Mouse (Mus musculus): Measurements from ENCODE around the gene Gm19426. TPM values are rescaled to one million over a fixed set of nuclear protein-coding genes. Genes with fewer than 3 reads are reported as not detected.
A peak's percentile ranks its signal among the peaks of the same experiment; 100 is the strongest.

Gene Gm19426
- polyA plus RNA-seq, 1 experiment from 2014 or later = 3.8 TPM

- H3K27me3 ChIP-seq (replicated peaks; ENCODE audit: control insufficient read depth, insufficient read depth, low read length) = no peaks in the 10 kb centered on the region
- WGBS = 61% methylated on average over 6 of the region's 6 CpGs
- no peak overlapping the region for H3K9ac ChIP-seq (ENCODE audit: low read length)
- H3K4me2 ChIP-seq (ENCODE audit: low read length) = no peak overlapping the region
- H3K9me3 ChIP-seq (replicated peaks; ENCODE audit: control insufficient read depth, low read length) = no peaks in the 10 kb centered on the region
- no peak for ATAC-seq
- H3K27ac ChIP-seq (ENCODE audit: low read depth, low read length) = no peak overlapping the region; the same call in 1 of the 2 replicates
- DNase-seq (ENCODE audit: low spot score) = no peak
- peaks cover 9% of the 10 kb centered on the region for H3K4me1 ChIP-seq (ENCODE audit: control insufficient read depth, insufficient read depth, low read length)
- no peak overlapping the region for H3K4me3 ChIP-seq (ENCODE audit: low read depth, low read length)
- H3K36me3 ChIP-seq (ENCODE audit: control insufficient read depth, insufficient read depth, low read length) = no peaks in the 10 kb centered on the region
Measured at GRCm38 (mm10) chr2:84775665-84776064, 32.2 kb upstream of the Gm19426 start.

- Histone ChIP-seq H3K4me3 (ENCODE audit: low read depth, low read length) (peak within 1 kb of the TSS; percentile 21), H3K27ac (ENCODE audit: low read depth, low read length) (peak within 1 kb of the TSS; percentile 74), H3K4me1 (ENCODE audit: control insufficient read depth, insufficient read depth, low read length) (peaks cover 9% of the 10 kb centered on the region), H3K4me2 (ENCODE audit: low read length) (peak within 1 kb of the TSS; percentile 51), H3K36me3 (ENCODE audit: control insufficient read depth, insufficient read depth, low read length) (no peaks in the 10 kb centered on the region), H3K27me3 (replicated peaks; ENCODE audit: control insufficient read depth, insufficient read depth, low read length) (no peaks in the 10 kb centered on the region), H3K9me3 (replicated peaks; ENCODE audit: control insufficient read depth, low read length) (no peaks in the 10 kb centered on the region), H3K9ac (ENCODE audit: low read length) (peak within 1 kb of the TSS; percentile 58)
- 62% methylated on average over 9 of the region's 9 CpGs for WGBS
- DNase-seq (ENCODE audit: low spot score) (no peak), ATAC-seq (peak; percentile 60)
Measured at GRCm38 (mm10) chr2:84775241-84775640, 31.8 kb upstream of the Gm19426 start, which contains the start of gene Serping1. Gene Serping1 (minus strand): TSS chr2:84775444.

GRCm38 (mm10) chr2:84774751-84775150 lies 31.3 kb upstream of the Gm19426 start:
- Histone ChIP-seq H3K9ac (ENCODE audit: low read length) (peak overlapping the region; percentile 58), H3K27me3 (replicated peaks; ENCODE audit: control insufficient read depth, insufficient read depth, low read length) (no peaks in the 10 kb centered on the region), H3K9me3 (replicated peaks; ENCODE audit: control insufficient read depth, low read length) (no peaks in the 10 kb centered on the region), H3K4me1 (ENCODE audit: control insufficient read depth, insufficient read depth, low read length) (peaks cover 9% of the 10 kb centered on the region), H3K27ac (ENCODE audit: low read depth, low read length) (peak overlapping the region; percentile 74), H3K36me3 (ENCODE audit: control insufficient read depth, insufficient read depth, low read length) (no peaks in the 10 kb centered on the region), H3K4me3 (ENCODE audit: low read depth, low read length) (peak overlapping the region; percentile 21), H3K4me2 (ENCODE audit: low read length) (peak overlapping the region; percentile 51)
- 1% methylated on average over 14 of the region's 15 CpGs for WGBS
- DNase-seq (ENCODE audit: low spot score) (peak; percentile 81), ATAC-seq (peak; percentile 91)

- WGBS = 82% methylated on average over 5 of the region's 5 CpGs
- no peak for DNase-seq (ENCODE audit: low spot score)
- Histone ChIP-seq H3K36me3 (ENCODE audit: control insufficient read depth, insufficient read depth, low read length) (no peaks in the 10 kb centered on the region), H3K9ac (ENCODE audit: low read length) (no peak overlapping the region), H3K9me3 (replicated peaks; ENCODE audit: control insufficient read depth, low read length) (no peaks in the 10 kb centered on the region), H3K4me1 (ENCODE audit: control insufficient read depth, insufficient read depth, low read length) (peaks cover 9% of the 10 kb centered on the region), H3K27ac (ENCODE audit: low read depth, low read length) (no peak overlapping the region), H3K27me3 (replicated peaks; ENCODE audit: control insufficient read depth, insufficient read depth, low read length) (no peaks in the 10 kb centered on the region), H3K4me2 (ENCODE audit: low read length) (no peak overlapping the region), H3K4me3 (ENCODE audit: low read depth, low read length) (no peak overlapping the region)
- no peak for ATAC-seq
Measured at GRCm38 (mm10) chr2:84773195-84773594, 29.7 kb upstream of the Gm19426 start.

GRCm38 (mm10) chr2:84772454-84772853 lies 29.0 kb upstream of the Gm19426 start:
- Histone ChIP-seq H3K27ac (ENCODE audit: low read depth, low read length) (no peak overlapping the region), H3K4me2 (ENCODE audit: low read length) (no peak overlapping the region), H3K9me3 (replicated peaks; ENCODE audit: control insufficient read depth, low read length) (no peaks in the 10 kb centered on the region), H3K36me3 (ENCODE audit: control insufficient read depth, insufficient read depth, low read length) (no peaks in the 10 kb centered on the region), H3K4me3 (ENCODE audit: low read depth, low read length) (no peak overlapping the region), H3K4me1 (ENCODE audit: control insufficient read depth, insufficient read depth, low read length) (peaks cover 9% of the 10 kb centered on the region), H3K9ac (ENCODE audit: low read length) (no peak overlapping the region), H3K27me3 (replicated peaks; ENCODE audit: control insufficient read depth, insufficient read depth, low read length) (no peaks in the 10 kb centered on the region)
- WGBS = 95% methylated on average over 4 of the region's 4 CpGs
- no peak for ATAC-seq
- DNase-seq (ENCODE audit: low spot score) = no peak

- H3K4me1 ChIP-seq (ENCODE audit: control insufficient read depth, insufficient read depth, low read length) = peaks cover 9% of the 10 kb centered on the region
- H3K27ac ChIP-seq (ENCODE audit: low read depth, low read length) = no peak overlapping the region
- H3K36me3 ChIP-seq (ENCODE audit: control insufficient read depth, insufficient read depth, low read length) = no peaks in the 10 kb centered on the region
- no peak overlapping the region for H3K9ac ChIP-seq (ENCODE audit: low read length)
- DNase-seq (ENCODE audit: low spot score) (no peak), ATAC-seq (no peak)
- no peaks in the 10 kb centered on the region for H3K27me3 ChIP-seq (replicated peaks; ENCODE audit: control insufficient read depth, insufficient read depth, low read length)
- H3K4me2 ChIP-seq (ENCODE audit: low read length) = no peak overlapping the region
- no peaks in the 10 kb centered on the region for H3K9me3 ChIP-seq (replicated peaks; ENCODE audit: control insufficient read depth, low read length)
- 77% methylated on average over 6 of the region's 6 CpGs for WGBS
- no peak overlapping the region for H3K4me3 ChIP-seq (ENCODE audit: low read depth, low read length)
Measured at GRCm38 (mm10) chr2:84770501-84770900, 27.0 kb upstream of the Gm19426 start.

GRCm38 (mm10) chr2:84762818-84763217 lies 19.4 kb upstream of the Gm19426 start:
- Histone ChIP-seq H3K4me2 (ENCODE audit: low read length) (no peak overlapping the region), H3K9me3 (replicated peaks; ENCODE audit: control insufficient read depth, low read length) (no peaks in the 10 kb centered on the region), H3K4me3 (ENCODE audit: low read depth, low read length) (no peak overlapping the region), H3K27ac (ENCODE audit: low read depth, low read length) (no peak overlapping the region), H3K9ac (ENCODE audit: low read length) (no peak overlapping the region), H3K4me1 (ENCODE audit: control insufficient read depth, insufficient read depth, low read length) (no peaks in the 10 kb centered on the region), H3K27me3 (replicated peaks; ENCODE audit: control insufficient read depth, insufficient read depth, low read length) (no peaks in the 10 kb centered on the region), H3K36me3 (ENCODE audit: control insufficient read depth, insufficient read depth, low read length) (no peaks in the 10 kb centered on the region)
- no peak for DNase-seq (ENCODE audit: low spot score)
- WGBS = 55% methylated on average over 1 of the region's 1 CpGs
- no peak for ATAC-seq

- no peaks in the 10 kb centered on the region for H3K9me3 ChIP-seq (replicated peaks; ENCODE audit: control insufficient read depth, low read length)
- H3K4me2 ChIP-seq (ENCODE audit: low read length) = no peak overlapping the region
- H3K4me1 ChIP-seq (ENCODE audit: control insufficient read depth, insufficient read depth, low read length) = no peaks in the 10 kb centered on the region
- H3K9ac ChIP-seq (ENCODE audit: low read length) = no peak overlapping the region
- no peaks in the 10 kb centered on the region for H3K27me3 ChIP-seq (replicated peaks; ENCODE audit: control insufficient read depth, insufficient read depth, low read length)
- DNase-seq (ENCODE audit: low spot score) (no peak), ATAC-seq (no peak)
- no peak overlapping the region for H3K27ac ChIP-seq (ENCODE audit: low read depth, low read length)
- H3K36me3 ChIP-seq (ENCODE audit: control insufficient read depth, insufficient read depth, low read length) = no peaks in the 10 kb centered on the region
- H3K4me3 ChIP-seq (ENCODE audit: low read depth, low read length) = no peak overlapping the region
- 24% methylated on average over 4 of the region's 4 CpGs for WGBS
Measured at GRCm38 (mm10) chr2:84762295-84762694, 18.8 kb upstream of the Gm19426 start.

GRCm38 (mm10) chr2:84761840-84762239 lies 18.4 kb upstream of the Gm19426 start:
- no peak overlapping the region for H3K4me3 ChIP-seq (ENCODE audit: low read depth, low read length)
- no peaks in the 10 kb centered on the region for H3K27me3 ChIP-seq (replicated peaks; ENCODE audit: control insufficient read depth, insufficient read depth, low read length)
- H3K27ac ChIP-seq (ENCODE audit: low read depth, low read length) = no peak overlapping the region
- H3K36me3 ChIP-seq (ENCODE audit: control insufficient read depth, insufficient read depth, low read length) = no peaks in the 10 kb centered on the region
- DNase-seq (ENCODE audit: low spot score) = no peak
- no peaks in the 10 kb centered on the region for H3K9me3 ChIP-seq (replicated peaks; ENCODE audit: control insufficient read depth, low read length)
- 85% methylated on average over 1 of the region's 1 CpGs for WGBS
- H3K9ac ChIP-seq (ENCODE audit: low read length) = no peak overlapping the region
- no peaks in the 10 kb centered on the region for H3K4me1 ChIP-seq (ENCODE audit: control insufficient read depth, insufficient read depth, low read length)
- no peak for ATAC-seq
- no peak overlapping the region for H3K4me2 ChIP-seq (ENCODE audit: low read length)
